Mouse (Mus musculus): ENCODE results near the gene Wdr64. TPM values are rescaled to one million over a fixed set of nuclear protein-coding genes. Genes with fewer than 3 reads are reported as not detected.

Gene Wdr64
- polyA plus RNA-seq, 2 experiments = not detected

DNA sequence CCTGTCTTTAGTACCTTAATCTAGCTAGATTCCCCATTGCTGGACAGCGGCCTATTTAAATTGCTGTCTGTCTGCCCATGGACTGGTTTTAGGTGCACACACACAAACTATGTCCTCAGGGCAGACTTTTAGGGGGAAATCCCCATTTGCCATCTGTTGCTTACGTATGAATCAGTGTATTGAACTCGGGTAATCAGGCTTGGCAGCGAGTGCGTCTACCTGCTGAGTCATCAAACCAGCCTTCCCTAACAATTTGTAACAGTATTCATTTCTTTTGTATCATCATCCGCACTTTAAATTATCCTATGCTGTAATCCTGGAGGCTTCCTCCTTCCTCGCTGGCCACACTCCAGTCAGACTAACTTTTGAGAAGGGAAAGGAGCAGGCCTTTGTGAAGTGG is 28.4 kb upstream of the Wdr64 start:
- H3K9ac ChIP-seq (replicated peaks) = no peak overlapping the region
- no peak overlapping the region for H3K27ac ChIP-seq
- H3K9me3 ChIP-seq (ENCODE audit: control insufficient read depth, low read length) = no peaks in the 10 kb centered on the region
- DNase-seq (ENCODE audit: low read depth in 3 of 3, low spot score in 3 of 3) = no peak
- H3K27me3 ChIP-seq (ENCODE audit: control insufficient read depth, insufficient read depth, low read length) = no peaks in the 10 kb centered on the region
- TF ChIP-seq CTCF (IDR thresholded peaks at IDR 0.05; ENCODE audit: low read depth) (no peak), EP300 (IDR thresholded peaks at IDR 0.05; ENCODE audit: low read depth) (no peak)
- ATAC-seq (ENCODE audit: insufficient read depth) = no peak
- H3K4me1 ChIP-seq (replicated peaks; ENCODE audit: control insufficient read depth in 2 of 2, insufficient read depth in 2 of 2, low read length in 1 of 2) = no peaks in the 10 kb centered on the region
- H3K4me3 ChIP-seq (ENCODE audit: insufficient read depth in 1 of 2, low read depth in 2 of 2, low read length in 2 of 2) = no peak overlapping the region
- 72% methylated on average over 7 of the region's 7 CpGs for WGBS (ENCODE audit: insufficient replicate concordance)
- no peak overlapping the region for H3K4me2 ChIP-seq (ENCODE audit: low read depth)
- H3K36me3 ChIP-seq (replicated peaks; ENCODE audit: control insufficient read depth, insufficient read depth, low read depth) = no peaks in the 10 kb centered on the region

DNA sequence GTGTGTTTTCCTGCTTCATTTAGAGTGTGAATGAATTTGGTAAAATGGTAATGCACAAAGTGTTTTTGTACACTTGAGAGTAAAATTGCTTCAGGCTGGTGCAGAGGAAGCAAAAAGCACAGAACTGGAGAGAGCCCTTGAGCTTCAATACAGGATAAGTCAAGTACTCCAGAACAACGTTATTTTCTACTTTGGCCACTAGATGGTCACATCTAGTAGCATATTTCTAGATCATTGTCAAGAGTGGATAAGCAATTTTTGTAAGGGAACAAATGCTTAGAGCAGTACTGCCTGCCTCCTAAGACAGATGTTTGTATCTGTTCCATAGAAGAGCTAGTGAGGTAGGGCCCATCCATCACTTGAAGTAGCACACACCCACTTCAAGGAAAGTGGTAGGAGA is 26.8 kb upstream of the Wdr64 start:
- H3K36me3 ChIP-seq (replicated peaks; ENCODE audit: control insufficient read depth, insufficient read depth, low read depth) = no peaks in the 10 kb centered on the region
- H3K27ac ChIP-seq = no peak overlapping the region
- H3K9ac ChIP-seq (replicated peaks) = no peak overlapping the region
- ATAC-seq (ENCODE audit: insufficient read depth) (no peak), DNase-seq (ENCODE audit: low read depth in 3 of 3, low spot score in 3 of 3) (no peak)
- H3K4me1 ChIP-seq (replicated peaks; ENCODE audit: control insufficient read depth in 2 of 2, insufficient read depth in 2 of 2, low read length in 1 of 2) = no peaks in the 10 kb centered on the region
- H3K4me3 ChIP-seq (ENCODE audit: insufficient read depth in 1 of 2, low read depth in 2 of 2, low read length in 2 of 2) = no peak overlapping the region
- H3K27me3 ChIP-seq (ENCODE audit: control insufficient read depth, insufficient read depth, low read length) = no peaks in the 10 kb centered on the region
- WGBS (ENCODE audit: insufficient replicate concordance) = 4% methylated on average over 1 of the region's 1 CpGs
- H3K9me3 ChIP-seq (ENCODE audit: control insufficient read depth, low read length) = no peaks in the 10 kb centered on the region
- no peak overlapping the region for H3K4me2 ChIP-seq (ENCODE audit: low read depth)
- no peak for TF ChIP-seq EP300 (IDR thresholded peaks at IDR 0.05; ENCODE audit: low read depth)
- TF ChIP-seq CTCF (IDR thresholded peaks at IDR 0.05; ENCODE audit: low read depth) = no peak

GRCm38 (mm10) chr1:175673563-175674325 is 24.6 kb upstream of the Wdr64 start:
- WGBS (ENCODE audit: insufficient replicate concordance) = 59% methylated on average over 7 of the region's 7 CpGs

GRCm38 (mm10) chr1:175675116-175675515 is 23.3 kb upstream of the Wdr64 start:
- no peaks in the 10 kb centered on the region for H3K36me3 ChIP-seq (replicated peaks; ENCODE audit: control insufficient read depth, insufficient read depth, low read depth)
- ATAC-seq (ENCODE audit: insufficient read depth) (no peak), DNase-seq (ENCODE audit: low read depth in 3 of 3, low spot score in 3 of 3) (no peak)
- H3K27me3 ChIP-seq (ENCODE audit: control insufficient read depth, insufficient read depth, low read length) = no peaks in the 10 kb centered on the region
- H3K9me3 ChIP-seq (ENCODE audit: control insufficient read depth, low read length) = no peaks in the 10 kb centered on the region
- H3K9ac ChIP-seq (replicated peaks) = no peak overlapping the region
- TF ChIP-seq CTCF (IDR thresholded peaks at IDR 0.05; ENCODE audit: low read depth) (no peak), EP300 (IDR thresholded peaks at IDR 0.05; ENCODE audit: low read depth) (no peak)
- H3K4me3 ChIP-seq (ENCODE audit: insufficient read depth in 1 of 2, low read depth in 2 of 2, low read length in 2 of 2) = no peak overlapping the region
- WGBS (ENCODE audit: insufficient replicate concordance) = 67% methylated on average over 6 of the region's 6 CpGs
- no peak overlapping the region for H3K4me2 ChIP-seq (ENCODE audit: low read depth)
- no peak overlapping the region for H3K27ac ChIP-seq
- no peaks in the 10 kb centered on the region for H3K4me1 ChIP-seq (replicated peaks; ENCODE audit: control insufficient read depth in 2 of 2, insufficient read depth in 2 of 2, low read length in 1 of 2)

More at GRCm38 (mm10) chr1:175673563-175674325, 24.6 kb upstream of the Wdr64 start:
- Histone ChIP-seq H3K4me1 (replicated peaks; ENCODE audit: control insufficient read depth in 2 of 2, insufficient read depth in 2 of 2, low read length in 1 of 2) (no peaks in the 10 kb centered on the region), H3K27ac (no peak overlapping the region), H3K9me3 (ENCODE audit: control insufficient read depth, low read length) (no peaks in the 10 kb centered on the region), H3K4me3 (ENCODE audit: insufficient read depth in 1 of 2, low read depth in 2 of 2, low read length in 2 of 2) (no peak overlapping the region), H3K36me3 (replicated peaks; ENCODE audit: control insufficient read depth, insufficient read depth, low read depth) (no peaks in the 10 kb centered on the region), H3K27me3 (ENCODE audit: control insufficient read depth, insufficient read depth, low read length) (no peaks in the 10 kb centered on the region), H3K9ac (replicated peaks) (no peak overlapping the region), H3K4me2 (ENCODE audit: low read depth) (no peak overlapping the region)
- ATAC-seq (ENCODE audit: insufficient read depth) = no peak
- DNase-seq (ENCODE audit: low read depth in 3 of 3, low spot score in 3 of 3) = no peak
- TF ChIP-seq EP300 (IDR thresholded peaks at IDR 0.05; ENCODE audit: low read depth) (no peak), CTCF (IDR thresholded peaks at IDR 0.05; ENCODE audit: low read depth) (no peak)

DNA sequence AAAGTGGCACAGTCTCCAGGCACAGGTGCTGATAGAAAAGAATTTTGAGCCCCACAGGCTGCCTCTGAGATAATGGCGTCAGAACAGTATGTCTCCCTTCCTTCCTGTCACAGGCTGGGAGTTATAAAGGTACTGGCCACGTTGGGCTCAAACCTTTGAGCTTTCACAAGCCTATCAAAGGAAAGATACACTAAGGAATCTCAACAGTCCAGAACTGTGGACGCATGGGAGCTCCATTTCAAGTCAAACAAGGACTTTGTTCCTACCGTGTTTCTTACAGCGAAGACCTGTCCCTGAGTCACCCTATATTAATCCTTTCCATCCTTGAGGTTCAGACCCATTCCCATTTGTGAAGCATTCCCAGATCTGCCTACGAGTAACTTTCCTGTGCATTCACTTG is 20.9 kb upstream of the Wdr64 start:
- no peak for ATAC-seq (ENCODE audit: insufficient read depth)
- no peak overlapping the region for H3K27ac ChIP-seq
- no peaks in the 10 kb centered on the region for H3K9me3 ChIP-seq (ENCODE audit: control insufficient read depth, low read length)
- H3K36me3 ChIP-seq (replicated peaks; ENCODE audit: control insufficient read depth, insufficient read depth, low read depth) = no peaks in the 10 kb centered on the region
- no peak for DNase-seq (ENCODE audit: low read depth in 3 of 3, low spot score in 3 of 3)
- no peak overlapping the region for H3K9ac ChIP-seq (replicated peaks)
- no peak overlapping the region for H3K4me3 ChIP-seq (ENCODE audit: insufficient read depth in 1 of 2, low read depth in 2 of 2, low read length in 2 of 2)
- H3K27me3 ChIP-seq (ENCODE audit: control insufficient read depth, insufficient read depth, low read length) = no peaks in the 10 kb centered on the region
- H3K4me1 ChIP-seq (replicated peaks; ENCODE audit: control insufficient read depth in 2 of 2, insufficient read depth in 2 of 2, low read length in 1 of 2) = no peaks in the 10 kb centered on the region
- WGBS (ENCODE audit: insufficient replicate concordance) = 56% methylated on average over 6 of the region's 6 CpGs
- H3K4me2 ChIP-seq (ENCODE audit: low read depth) = no peak overlapping the region
- TF ChIP-seq EP300 (IDR thresholded peaks at IDR 0.05; ENCODE audit: low read depth) (no peak), CTCF (IDR thresholded peaks at IDR 0.05; ENCODE audit: low read depth) (no peak)
